Mouse (Mus musculus) gastrocnemius, postnatal 4 days (tissue): Measurements from ENCODE around the gene Thsd1. TPM values are rescaled to one million over a fixed set of nuclear protein-coding genes. Genes with fewer than 3 reads are reported as not detected.
"Not testable (repeated sequence)": the region's sequence is repeated elsewhere in the genome, so short reads cannot be mapped to it uniquely, and the experiment has no call there.

ENCODE experiments used
- DNase-seq, 2 experiments: peaks; one replicate each; pipeline ENCODE4 v3.0.0; 2021 to 2022; ENCODE audit warnings: low spot score in 2 of 2, mixed read lengths in 2 of 2
- total RNA-seq, 2 experiments: library from RNA; stranded (reverse); gene quantifications; 2 replicates each; pipeline ENCODE4 v1.2.3; 2021

Thsd1 gene
- total RNA-seq, 2 experiments from 2014 or later, result 8.1 to 8.7 TPM

- DNase-seq, result no peak
Measured at GRCm38 (mm10) chr8:22262267-22262666, 35.2 kb downstream of the Thsd1 start.

- peak in 1 of 2 experiments; percentile 4 for DNase-seq
Measured at GRCm38 (mm10) chr8:22264292-22264691, 37.2 kb downstream of the Thsd1 start.

- DNase-seq, result peak in 1 of 2 experiments; percentile 3
Measured at GRCm38 (mm10) chr8:22264787-22265186, 37.7 kb downstream of the Thsd1 start.

GRCm38 (mm10) chr8:22265194-22265593 lies 38.1 kb downstream of the Thsd1 start:
- DNase-seq, result no peak

GRCm38 (mm10) chr8:22266809-22267208 lies 39.7 kb downstream of the Thsd1 start:
- DNase-seq, result no peak

- DNase-seq, result no peak
Measured at GRCm38 (mm10) chr8:22273142-22273541, 46.0 kb downstream of the Thsd1 start.

- peak in 1 of 2 experiments; percentile 49 for DNase-seq
Measured at GRCm38 (mm10) chr8:22274641-22275040, 47.5 kb downstream of the Thsd1 start.

GRCm38 (mm10) chr8:22282999-22283491 lies 55.9 kb downstream of the Thsd1 start, which contains the start of gene Tpte:
TSS of gene Tpte (plus strand) at chr8:22283441.
- DNase-seq, result no peak

- no peak for DNase-seq
Measured at GRCm38 (mm10) chr8:22302326-22302725, 75.2 kb downstream of the Thsd1 start.

GRCm38 (mm10) chr8:22302896-22303306 lies 75.8 kb downstream of the Thsd1 start:
- no peak for DNase-seq

GRCm38 (mm10) chr8:22304045-22304444 lies 76.9 kb downstream of the Thsd1 start:
- DNase-seq, result not testable (repeated sequence)

GRCm38 (mm10) chr8:22306999-22307398 lies 79.9 kb downstream of the Thsd1 start:
- no peak for DNase-seq

Other genes starting within 250 kb of the Thsd1 start
- under 1 TPM; 0.12 to 0.18 TPM for gene Atp7b, start 167.0 kb upstream of the Thsd1 start, total RNA-seq
- 10 to 100 TPM; 12.0 to 14.3 TPM for gene Alg11, start 166.6 kb upstream of the Thsd1 start, total RNA-seq
- gene Nek5, start 102.3 kb upstream of the Thsd1 start, total RNA-seq, result not detected
- gene Nek3, start 60.9 kb upstream of the Thsd1 start, total RNA-seq, result 1 to 10 TPM; 3.5 to 3.6 TPM
- 10 to 100 TPM; 15.6 to 16.4 TPM for gene Ckap2, start 41.5 kb upstream of the Thsd1 start, total RNA-seq
- 10 to 100 TPM; 24.3 to 24.6 TPM for gene Vps36, start 34.5 kb upstream of the Thsd1 start, total RNA-seq
- not detected for gene Tpte, start 56.1 kb downstream of the Thsd1 start, total RNA-seq
- gene Slc25a15, start 171.3 kb downstream of the Thsd1 start, total RNA-seq, result 10 to 100 TPM; 13.7 to 15.8 TPM
- 10 to 100 TPM; 33.6 to 37.0 TPM for gene Mrps31, start 184.0 kb downstream of the Thsd1 start, total RNA-seq